In genomic region chr12:51377003-51377887, GRCm38 (mm10) we compare ENCODE assay signal across 8 mouse cellular contexts. TPM values are rescaled to one million over a fixed set of nuclear protein-coding genes. Genes with fewer than 3 reads are reported as not detected.
DNase-seq lines count a peak whose midpoint lies in the region; ATAC-seq and TF ChIP-seq lines count a peak whose summit lies in the region.

Gene Scfd1 (plus strand): TSS chr12:51377510.

- H3K9ac ChIP-seq in embryonic facial prominence, embryonic 14.5 days (ENCODE audit: low read depth, low read length): peak within 1 kb of the TSS; percentile 89
- peak within 1 kb of the TSS; percentile 89 for H3K9ac ChIP-seq in heart, adult 2 months (ENCODE audit: low read depth, low read length)
- peak within 1 kb of the TSS; percentile 89 for H3K9ac ChIP-seq in limb, embryonic 13.5 days
- peak within 1 kb of the TSS; percentile 93 for H3K9ac ChIP-seq in midbrain, embryonic 16.5 days (ENCODE audit: low read depth, low read length)

- intact Hi-C loops in heart, adult 2 months (cut with DNase I): loop anchor here (1.0 kb wide), 1 partner anchor 29 kb away; the partner anchor contains the start of gene G2e3

- peak; percentile 95 for DNase-seq in 3T3-L1 (ENCODE audit: low read depth, low spot score)
- DNase-seq in adrenal gland, postnatal 4 days (ENCODE audit: low spot score in 2 of 2): peak; percentile 80 to 86
- peak; percentile 98 for DNase-seq in embryonic facial prominence, embryonic 14.5 days (ENCODE audit: low spot score)
- DNase-seq in heart, adult 2 months: peak; percentile 91 to 94
- peak; percentile 91 to 92 for DNase-seq in kidney, adult 8-10 months
- DNase-seq in spleen, postnatal 10 days (ENCODE audit: low spot score in 2 of 2): peak; percentile 85 to 93

- peak; percentile 100 for ATAC-seq in embryonic facial prominence, embryonic 14.5 days (ENCODE audit: low read depth)
- ATAC-seq in limb, embryonic 13.5 days (ENCODE audit: low FRiP score, low read depth): peak; percentile 100
- peak; percentile 100 for ATAC-seq in midbrain, embryonic 16.5 days

- H3K9me3 ChIP-seq in embryonic facial prominence, embryonic 14.5 days (ENCODE audit: control insufficient read depth, low read length): no peaks in the 10 kb centered on the region
- no peaks in the 10 kb centered on the region for H3K9me3 ChIP-seq in limb, embryonic 13.5 days
- no peaks in the 10 kb centered on the region for H3K9me3 ChIP-seq in midbrain, embryonic 16.5 days (replicated peaks; ENCODE audit: control insufficient read depth, low read length, poor library complexity, severe bottlenecking)

- peaks cover 31% of the 10 kb centered on the region for H3K36me3 ChIP-seq in embryonic facial prominence, embryonic 14.5 days (ENCODE audit: control insufficient read depth, insufficient read depth, low read length)
- H3K36me3 ChIP-seq in heart, adult 2 months (ENCODE audit: control insufficient read depth, insufficient read depth, low read length): peaks cover 3% of the 10 kb centered on the region
- H3K36me3 ChIP-seq in limb, embryonic 13.5 days: peaks cover 30% of the 10 kb centered on the region
- no peaks in the 10 kb centered on the region; the same call in 1 of the 2 replicates for H3K36me3 ChIP-seq in midbrain, embryonic 16.5 days (ENCODE audit: control insufficient read depth, insufficient read depth, low read length)

- H3K79me2 ChIP-seq in heart, adult 2 months (replicated peaks; ENCODE audit: control insufficient read depth, insufficient read depth, low read length): 0 out of 2 replicates have a peak, but pooled peaks cover 1% of the 10 kb centered on the region

- H3K27ac ChIP-seq in embryonic facial prominence, embryonic 14.5 days (replicated peaks; ENCODE audit: low read depth, low read length): peak within 1 kb of the TSS; percentile 87
- H3K27ac ChIP-seq in heart, adult 2 months: peak within 1 kb of the TSS; percentile 89
- peak within 1 kb of the TSS; percentile 83 for H3K27ac ChIP-seq in limb, embryonic 13.5 days
- peak within 1 kb of the TSS; percentile 89 for H3K27ac ChIP-seq in midbrain, embryonic 16.5 days (ENCODE audit: low read length)

- H3K4me3 ChIP-seq in embryonic facial prominence, embryonic 14.5 days (ENCODE audit: low read depth, low read length): peak within 1 kb of the TSS; percentile 77
- peak within 1 kb of the TSS; percentile 99 for H3K4me3 ChIP-seq in heart, adult 2 months
- peak within 1 kb of the TSS; percentile 75 for H3K4me3 ChIP-seq in limb, embryonic 13.5 days
- H3K4me3 ChIP-seq in midbrain, embryonic 16.5 days (ENCODE audit: low read depth, low read length): peak within 1 kb of the TSS; percentile 89

- no peak for TF ChIP-seq CTCF in heart, adult 2 months (IDR thresholded peaks at IDR 0.05)

- TF ChIP-seq POLR2A in heart, adult 2 months (IDR thresholded peaks at IDR 0.05; ENCODE audit: insufficient read depth, low read depth, low read length): peak; percentile 86

- peak within 1 kb of the TSS; percentile 66 for H3K4me2 ChIP-seq in embryonic facial prominence, embryonic 14.5 days (ENCODE audit: low read depth, low read length)
- H3K4me2 ChIP-seq in limb, embryonic 13.5 days (replicated peaks): peak within 1 kb of the TSS; percentile 61
- peak within 1 kb of the TSS; percentile 72 for H3K4me2 ChIP-seq in midbrain, embryonic 16.5 days (ENCODE audit: low read length)

- WGBS in embryonic facial prominence, embryonic 14.5 days: under 1% methylated on average over 33 of the region's 34 CpGs
- under 1% methylated on average over 34 of the region's 34 CpGs for WGBS in heart, adult 2 months
- under 1% methylated on average over 34 of the region's 34 CpGs for WGBS in limb, embryonic 13.5 days
- WGBS in midbrain, embryonic 16.5 days: 2% methylated on average over 34 of the region's 34 CpGs

- H3K27me3 ChIP-seq in embryonic facial prominence, embryonic 14.5 days (replicated peaks; ENCODE audit: control insufficient read depth, insufficient read depth, low read length): no peaks in the 10 kb centered on the region
- H3K27me3 ChIP-seq in heart, adult 2 months (ENCODE audit: control insufficient read depth, insufficient read depth, low read length): no peaks in the 10 kb centered on the region
- H3K27me3 ChIP-seq in limb, embryonic 13.5 days: no peaks in the 10 kb centered on the region
- no peaks in the 10 kb centered on the region for H3K27me3 ChIP-seq in midbrain, embryonic 16.5 days (ENCODE audit: control insufficient read depth, insufficient read depth, low read depth, low read length)

- H3K4me1 ChIP-seq in embryonic facial prominence, embryonic 14.5 days (ENCODE audit: control insufficient read depth, insufficient read depth, low read length): peaks cover 5% of the 10 kb centered on the region; the same call in 1 of the 2 replicates
- no peaks in the 10 kb centered on the region for H3K4me1 ChIP-seq in heart, adult 2 months (ENCODE audit: control insufficient read depth, insufficient read depth, low read length)
- H3K4me1 ChIP-seq in limb, embryonic 13.5 days: no peaks in the 10 kb centered on the region
- H3K4me1 ChIP-seq in midbrain, embryonic 16.5 days (ENCODE audit: control insufficient read depth, insufficient read depth, low read length): peaks cover 7% of the 10 kb centered on the region

- peak; percentile 42; the same call in 1 of the 2 replicates for TF ChIP-seq EP300 in heart, adult 2 months (IDR thresholded peaks at IDR 0.05; ENCODE audit: insufficient read depth, low read depth, low read length)

RNA-seq across cellular contexts. Expression of gene Scfd1, which starts in this region (rescaled TPM):
- 10 to 100 TPM; 75.5 to 76.8 TPM for total RNA-seq in adrenal gland, postnatal 4 days (2021)
- polyA plus RNA-seq in embryonic facial prominence, embryonic 14.5 days (2014; fragmentation: Nextera tagmentation; extraction: Ambion mirVana): 88.1 and 94.5 TPM in 2 replicates
- total RNA-seq in heart, adult 2 months (2021): 10 to 100 TPM; 22.3 to 23.4 TPM
- 6.3 and 13.6 TPM in 2 replicates for polyA plus RNA-seq in heart, adult 2 months (2012; rRNA removed)
- 96.7 and 102 TPM in 2 replicates for polyA plus RNA-seq in limb, embryonic 13.5 days (2015; fragmentation: Nextera tagmentation; extraction: Ambion mirVana)
- polyA plus RNA-seq in midbrain, embryonic 16.5 days (2015; fragmentation: Nextera tagmentation; extraction: Ambion mirVana): 68.4 and 70.5 TPM in 2 replicates

Comparison
In these comparisons a context has a peak if more than half of its experiments do, and no peak if none do; other contexts are left out.
1. Peak in every context shown above with its lines: DNase-seq, ATAC-seq, H3K4me3 ChIP-seq and H3K27ac ChIP-seq.